Mouse (Mus musculus) liver, embryonic 14.5 days (tissue): Measurements from ENCODE around the gene Srd5a1.

Experiments used
- CTCF ChIP-seq: IDR thresholded peaks from 2 replicates; pipeline ENCODE4 v1.5.1; 2016; ENCODE audit warnings: antibody characterized with exemption, low read depth, control low read depth
- EP300 ChIP-seq: IDR thresholded peaks from 2 replicates; pipeline ENCODE4 v1.6.1; 2016; ENCODE audit warnings: antibody characterized with exemption, low read depth

DNA sequence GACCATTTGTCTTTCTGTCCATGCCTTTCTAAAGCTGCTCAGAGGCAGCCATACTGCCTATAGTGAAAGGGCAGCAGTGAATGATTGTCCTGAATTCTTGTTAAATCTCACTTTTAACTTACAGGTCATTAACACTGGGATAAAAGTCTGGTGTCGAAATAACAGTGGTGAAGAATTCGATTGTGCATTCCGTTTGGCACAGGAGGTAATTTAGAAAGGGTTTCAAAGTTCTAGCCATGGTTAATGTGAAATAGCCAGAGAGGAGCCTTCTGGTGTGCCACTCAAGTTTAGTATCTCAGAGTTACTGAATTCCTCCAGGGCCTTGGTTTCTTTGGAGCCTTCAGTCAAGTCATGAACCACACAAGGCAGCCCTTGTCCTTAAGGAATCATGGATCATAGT lies 19.9 kb upstream of the Srd5a1 start:
- no peak for TF ChIP-seq CTCF
- no peak for TF ChIP-seq EP300
